Mouse (Mus musculus): ENCODE measurements around the gene Dab2. TPM values are rescaled to one million over a fixed set of nuclear protein-coding genes. Genes with fewer than 3 reads are reported as not detected.

Gene Dab2
- polyA plus RNA-seq, 1 experiment from 2014 or later: 53.0 TPM

DNA sequence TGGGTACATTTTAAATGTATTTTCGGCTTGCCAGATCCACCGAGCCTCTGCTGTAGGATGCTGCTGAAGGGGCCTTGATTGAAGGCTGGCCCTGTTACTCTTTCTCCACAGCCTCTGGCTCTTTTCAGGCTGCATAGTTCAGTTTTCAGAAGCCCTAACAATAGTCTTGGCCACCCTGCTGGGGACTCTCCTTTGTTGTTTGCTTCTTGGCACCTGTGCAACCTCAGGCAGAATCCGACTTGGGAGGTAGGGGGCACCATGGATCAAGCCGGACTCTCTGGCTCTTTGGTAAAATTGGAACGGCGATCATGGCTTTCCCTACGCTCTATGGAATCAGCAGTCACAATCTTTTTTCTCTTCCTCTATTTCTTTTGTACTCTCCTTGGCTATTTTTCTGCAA is 132.2 kb downstream of the Dab2 start:
- 85% methylated on average over 7 of the region's 7 CpGs for WGBS
- H3K27me3 ChIP-seq: no peaks in the 10 kb centered on the region

DNA sequence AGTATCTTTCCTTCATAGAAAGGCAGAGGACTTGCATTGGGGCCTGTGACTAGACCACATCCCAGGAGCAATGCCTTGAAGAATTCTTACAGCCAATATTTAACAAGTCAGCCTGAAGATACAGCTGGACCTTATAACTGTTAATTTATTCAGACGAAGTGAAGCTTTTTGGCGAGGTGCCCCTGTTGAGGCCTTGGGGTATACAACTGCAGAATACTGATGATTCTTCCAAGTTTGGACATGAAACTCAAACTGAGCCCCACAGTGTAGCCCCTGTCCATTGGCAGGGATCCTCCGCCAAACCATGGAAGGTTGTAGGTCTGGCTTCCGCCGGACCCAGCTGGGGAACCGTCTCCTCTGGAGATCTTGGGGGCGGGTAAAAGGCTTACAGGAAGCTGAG is 132.8 kb downstream of the Dab2 start:
- H3K27ac ChIP-seq: no peak overlapping the region
- no peaks in the 10 kb centered on the region for H3K27me3 ChIP-seq
- ATAC-seq (ENCODE audit: insufficient number of reproducible peaks, insufficient read depth, low FRiP score, low TSS enrichment, low read depth): no peak
- H3K4me2 ChIP-seq: no peak overlapping the region
- H3K9ac ChIP-seq (replicated peaks): no peak overlapping the region
- WGBS: 83% methylated on average over 7 of the region's 7 CpGs
- no peak overlapping the region for H3K4me3 ChIP-seq (replicated peaks)
- H3K9me3 ChIP-seq: no peaks in the 10 kb centered on the region
- no peaks in the 10 kb centered on the region; the same call in 1 of the 2 replicates for H3K4me1 ChIP-seq (replicated peaks)
- H3K36me3 ChIP-seq: peaks cover 66% of the 10 kb centered on the region

More for the DNA sequence above, 132.2 kb downstream of the Dab2 start:
- Histone ChIP-seq H3K4me1 (replicated peaks) (no peaks in the 10 kb centered on the region; the same call in 1 of the 2 replicates), H3K9me3 (no peaks in the 10 kb centered on the region), H3K4me3 (replicated peaks) (no peak overlapping the region), H3K27ac (no peak overlapping the region), H3K4me2 (no peak overlapping the region), H3K36me3 (peaks cover 68% of the 10 kb centered on the region), H3K9ac (replicated peaks) (no peak overlapping the region)
- no peak for ATAC-seq (ENCODE audit: insufficient number of reproducible peaks, insufficient read depth, low FRiP score, low TSS enrichment, low read depth)

DNA sequence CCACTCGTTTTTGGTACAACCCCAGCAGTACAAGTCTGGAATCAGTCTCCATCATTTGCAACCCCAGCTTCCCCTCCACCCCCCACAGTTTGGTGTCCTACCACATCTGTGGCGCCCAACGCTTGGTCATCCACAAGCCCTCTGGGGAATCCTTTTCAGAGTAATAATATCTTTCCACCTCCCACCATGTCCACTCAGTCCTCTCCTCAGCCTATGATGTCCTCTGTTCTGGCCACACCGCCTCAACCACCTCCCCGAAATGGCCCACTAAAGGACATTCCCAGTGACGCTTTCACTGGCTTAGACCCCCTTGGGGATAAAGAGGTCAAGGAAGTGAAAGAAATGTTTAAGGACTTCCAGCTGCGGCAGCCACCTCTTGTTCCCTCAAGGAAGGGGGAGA is 135.7 kb downstream of the Dab2 start:
- ATAC-seq (ENCODE audit: insufficient number of reproducible peaks, insufficient read depth, low FRiP score, low TSS enrichment, low read depth): no peak
- Histone ChIP-seq H3K27me3 (no peaks in the 10 kb centered on the region), H3K4me2 (no peak overlapping the region), H3K9me3 (no peaks in the 10 kb centered on the region), H3K9ac (replicated peaks) (no peak overlapping the region), H3K36me3 (peaks cover 60% of the 10 kb centered on the region), H3K4me3 (replicated peaks) (no peak overlapping the region), H3K4me1 (replicated peaks) (no peaks in the 10 kb centered on the region; the same call in 1 of the 2 replicates), H3K27ac (no peak overlapping the region)
- WGBS: 82% methylated on average over 7 of the region's 7 CpGs

DNA sequence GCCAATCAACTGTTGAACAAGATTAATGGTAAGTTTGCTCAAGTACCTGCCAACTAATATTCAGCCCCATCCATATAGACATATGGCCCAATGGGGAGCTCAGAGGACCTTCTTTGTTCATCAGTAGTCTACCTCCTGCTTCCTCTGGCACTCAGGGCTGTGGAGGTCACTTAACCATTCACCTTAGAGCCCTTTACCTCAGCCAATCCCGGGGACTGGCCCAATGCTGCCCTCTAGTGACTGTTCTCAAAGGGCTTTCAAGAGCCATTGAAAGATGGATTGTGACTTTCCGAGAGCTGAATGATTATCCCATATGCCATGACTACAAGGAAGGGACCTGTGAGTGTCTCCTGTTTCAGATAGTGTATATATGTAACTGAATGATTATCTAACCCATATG is 136.2 kb downstream of the Dab2 start:
- no peak for ATAC-seq (ENCODE audit: insufficient number of reproducible peaks, insufficient read depth, low FRiP score, low TSS enrichment, low read depth)
- WGBS: 50% methylated on average over 2 of the region's 2 CpGs
- no peaks in the 10 kb centered on the region for H3K9me3 ChIP-seq
- no peak overlapping the region for H3K27ac ChIP-seq
- no peak overlapping the region for H3K9ac ChIP-seq (replicated peaks)
- H3K27me3 ChIP-seq: no peaks in the 10 kb centered on the region
- no peak overlapping the region for H3K4me2 ChIP-seq
- no peak overlapping the region for H3K4me3 ChIP-seq (replicated peaks)
- H3K36me3 ChIP-seq: peaks cover 55% of the 10 kb centered on the region
- no peaks in the 10 kb centered on the region; the same call in 1 of the 2 replicates for H3K4me1 ChIP-seq (replicated peaks)

DNA sequence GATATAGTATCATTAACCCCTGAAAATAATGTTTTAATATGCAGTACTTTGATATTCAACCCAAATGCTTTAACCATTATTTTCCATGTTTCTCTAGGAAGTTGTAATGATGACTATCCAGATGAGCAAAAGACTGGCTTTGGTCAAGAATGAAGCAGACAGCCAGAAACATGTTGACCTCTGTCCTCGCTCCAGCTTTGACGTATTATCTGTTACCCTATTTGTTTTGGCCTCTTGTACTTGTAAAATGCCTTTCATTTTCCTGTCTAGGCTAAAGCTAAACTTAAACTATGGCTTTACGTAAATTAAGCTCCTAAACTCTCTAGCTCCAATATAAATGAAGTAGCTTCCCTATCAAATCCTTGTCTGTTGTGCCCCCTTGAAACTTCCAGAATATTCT is 139.1 kb downstream of the Dab2 start:
- no peaks in the 10 kb centered on the region for H3K27me3 ChIP-seq
- no peaks in the 10 kb centered on the region for H3K9me3 ChIP-seq
- H3K4me3 ChIP-seq (replicated peaks): no peak overlapping the region
- H3K27ac ChIP-seq: no peak overlapping the region
- H3K36me3 ChIP-seq: peaks cover 34% of the 10 kb centered on the region; the same call in 1 of the 2 replicates
- ATAC-seq (ENCODE audit: insufficient number of reproducible peaks, insufficient read depth, low FRiP score, low TSS enrichment, low read depth): no peak
- no peaks in the 10 kb centered on the region; the same call in 1 of the 2 replicates for H3K4me1 ChIP-seq (replicated peaks)
- H3K9ac ChIP-seq (replicated peaks): no peak overlapping the region
- no peak overlapping the region for H3K4me2 ChIP-seq
- 87% methylated on average over 3 of the region's 3 CpGs for WGBS

DNA sequence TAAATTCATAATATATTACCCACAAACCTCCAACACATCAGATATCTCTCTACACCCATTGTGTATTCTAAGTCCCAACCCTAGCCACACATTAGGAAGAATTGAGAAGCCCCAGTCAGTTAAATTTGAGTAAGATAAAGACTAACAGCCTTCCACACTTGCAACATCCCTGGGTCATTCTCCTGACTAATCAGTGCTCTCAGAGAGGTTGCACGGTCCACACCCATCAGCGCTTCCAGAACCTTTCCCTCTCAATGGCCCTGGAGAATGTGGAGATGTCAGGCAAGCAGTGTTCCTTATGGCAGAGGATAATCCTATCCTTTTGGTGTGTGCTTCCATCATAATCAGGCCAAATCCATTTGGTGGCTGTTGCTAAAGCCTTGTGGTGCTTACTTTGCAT is 144.9 kb downstream of the Dab2 start:
- Histone ChIP-seq H3K4me1 (replicated peaks) (peaks cover 12% of the 10 kb centered on the region), H3K4me3 (replicated peaks) (no peak overlapping the region), H3K36me3 (no peaks in the 10 kb centered on the region; the same call in 1 of the 2 replicates), H3K27ac (no peak overlapping the region), H3K9ac (replicated peaks) (no peak overlapping the region), H3K4me2 (no peak overlapping the region), H3K9me3 (no peaks in the 10 kb centered on the region), H3K27me3 (no peaks in the 10 kb centered on the region)
- 82% methylated on average over 2 of the region's 2 CpGs for WGBS
- no peak for ATAC-seq (ENCODE audit: insufficient number of reproducible peaks, insufficient read depth, low FRiP score, low TSS enrichment, low read depth)

DNA sequence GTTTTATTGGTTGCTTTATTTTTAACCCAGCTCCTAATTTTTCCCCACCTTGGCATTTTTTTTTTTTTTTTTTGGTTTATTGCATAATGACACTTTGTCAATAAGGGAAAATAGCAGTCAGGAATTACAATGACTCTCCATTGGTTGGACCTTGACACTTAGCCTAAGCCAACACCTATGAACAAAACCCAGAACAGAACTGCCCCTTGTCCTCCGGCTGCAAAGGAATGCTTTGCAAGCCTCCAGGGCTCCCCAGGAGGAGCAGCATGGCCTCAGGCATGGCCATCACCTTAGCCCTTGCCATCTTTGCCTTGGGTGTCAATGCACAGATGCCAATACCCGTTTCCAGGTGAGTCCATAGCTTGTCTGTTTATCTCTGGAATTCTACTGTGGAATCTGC is 145.5 kb downstream of the Dab2 start, which contains the start of gene C9:
TSS of gene C9 (plus strand) at position 193 of the 400 bp plus-strand sequence.
- Histone ChIP-seq H3K9ac (replicated peaks) (no peak within 1 kb of the TSS), H3K27ac (no peak within 1 kb of the TSS), H3K4me2 (no peak within 1 kb of the TSS), H3K9me3 (no peaks in the 10 kb centered on the region), H3K27me3 (no peaks in the 10 kb centered on the region), H3K4me1 (replicated peaks) (peaks cover 12% of the 10 kb centered on the region), H3K36me3 (no peaks in the 10 kb centered on the region), H3K4me3 (replicated peaks) (no peak within 1 kb of the TSS)
- WGBS: 56% methylated on average over 2 of the region's 2 CpGs
- ATAC-seq (ENCODE audit: insufficient number of reproducible peaks, insufficient read depth, low FRiP score, low TSS enrichment, low read depth): no peak

DNA sequence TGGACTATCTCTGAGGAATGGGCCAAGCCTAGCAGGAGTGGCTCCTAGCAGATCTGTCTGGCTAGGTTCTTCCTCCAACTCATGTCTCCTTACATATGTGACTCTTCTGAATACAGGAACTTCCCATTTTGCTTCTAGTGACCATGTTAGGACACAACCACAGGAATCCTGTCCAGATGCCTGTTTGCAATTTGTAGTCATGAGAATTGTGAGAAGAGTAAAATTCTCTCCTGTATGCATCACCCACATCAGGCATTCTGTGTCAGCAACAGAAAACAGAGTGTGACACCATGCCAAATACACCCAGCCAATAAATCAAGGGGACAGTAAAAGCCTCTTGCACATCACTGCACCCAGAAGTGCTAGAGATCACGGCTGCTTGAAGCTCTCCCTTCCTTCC is 146.6 kb downstream of the Dab2 start:
- Histone ChIP-seq H3K9me3 (no peaks in the 10 kb centered on the region), H3K27me3 (no peaks in the 10 kb centered on the region), H3K9ac (replicated peaks) (no peak overlapping the region), H3K27ac (no peak overlapping the region), H3K4me2 (no peak overlapping the region), H3K4me3 (replicated peaks) (no peak overlapping the region), H3K36me3 (no peaks in the 10 kb centered on the region), H3K4me1 (replicated peaks) (peaks cover 12% of the 10 kb centered on the region)
- ATAC-seq (ENCODE audit: insufficient number of reproducible peaks, insufficient read depth, low FRiP score, low TSS enrichment, low read depth): no peak
- WGBS: 61% methylated on average over 1 of the region's 1 CpGs

DNA sequence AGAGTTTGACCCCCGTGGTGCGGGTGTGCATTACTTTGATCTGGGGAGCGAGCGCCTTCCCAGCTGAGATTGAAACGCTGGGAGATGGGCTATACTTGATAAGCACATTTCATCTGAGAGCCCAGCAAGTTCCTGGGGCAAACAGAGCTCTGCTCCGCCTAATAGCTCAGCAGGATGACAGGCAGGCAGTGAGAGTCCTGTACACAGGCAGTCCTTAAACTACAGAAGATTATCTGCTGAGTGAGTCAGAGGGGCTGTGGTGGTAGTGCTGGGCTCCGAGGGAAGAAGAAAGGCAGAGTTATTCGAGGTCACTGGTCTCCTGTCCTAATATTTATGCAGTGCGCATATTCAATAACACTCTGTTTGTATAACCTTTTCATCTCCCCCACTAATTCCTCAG is 149.3 kb downstream of the Dab2 start:
- Histone ChIP-seq H3K9me3 (no peaks in the 10 kb centered on the region), H3K27me3 (no peaks in the 10 kb centered on the region), H3K4me3 (replicated peaks) (no peak overlapping the region), H3K4me2 (no peak overlapping the region), H3K27ac (no peak overlapping the region), H3K36me3 (no peaks in the 10 kb centered on the region), H3K9ac (replicated peaks) (no peak overlapping the region), H3K4me1 (replicated peaks) (peaks cover 12% of the 10 kb centered on the region)
- 53% methylated on average over 9 of the region's 9 CpGs for WGBS
- no peak for ATAC-seq (ENCODE audit: insufficient number of reproducible peaks, insufficient read depth, low FRiP score, low TSS enrichment, low read depth)

DNA sequence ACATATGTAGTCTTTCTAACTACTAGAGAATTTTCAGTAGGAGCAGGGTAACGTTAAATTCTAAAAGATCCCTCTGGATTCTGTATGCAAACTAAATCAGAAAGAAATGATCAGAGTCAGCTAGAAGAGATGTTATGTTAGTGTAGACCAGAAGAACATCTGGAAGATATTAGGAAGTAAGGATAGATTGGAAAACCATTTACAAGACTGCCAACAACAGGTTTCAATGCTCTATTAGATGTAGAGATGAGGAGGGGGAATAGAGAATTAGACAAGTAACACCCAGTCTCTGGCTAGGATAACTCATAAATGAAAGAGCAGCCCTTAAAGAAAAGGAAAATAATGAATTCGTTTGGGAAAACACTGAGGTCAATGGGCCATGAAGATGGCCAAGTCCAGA is 154.9 kb downstream of the Dab2 start:
- H3K9ac ChIP-seq (replicated peaks): no peak overlapping the region
- no peaks in the 10 kb centered on the region for H3K27me3 ChIP-seq
- ATAC-seq (ENCODE audit: insufficient number of reproducible peaks, insufficient read depth, low FRiP score, low TSS enrichment, low read depth): no peak
- no peak overlapping the region for H3K27ac ChIP-seq
- H3K4me3 ChIP-seq (replicated peaks): no peak overlapping the region
- no peaks in the 10 kb centered on the region; the same call in 1 of the 2 replicates for H3K4me1 ChIP-seq (replicated peaks)
- H3K9me3 ChIP-seq: no peaks in the 10 kb centered on the region
- no peaks in the 10 kb centered on the region for H3K36me3 ChIP-seq
- WGBS: 43% methylated on average over 2 of the region's 2 CpGs
- no peak overlapping the region for H3K4me2 ChIP-seq

DNA sequence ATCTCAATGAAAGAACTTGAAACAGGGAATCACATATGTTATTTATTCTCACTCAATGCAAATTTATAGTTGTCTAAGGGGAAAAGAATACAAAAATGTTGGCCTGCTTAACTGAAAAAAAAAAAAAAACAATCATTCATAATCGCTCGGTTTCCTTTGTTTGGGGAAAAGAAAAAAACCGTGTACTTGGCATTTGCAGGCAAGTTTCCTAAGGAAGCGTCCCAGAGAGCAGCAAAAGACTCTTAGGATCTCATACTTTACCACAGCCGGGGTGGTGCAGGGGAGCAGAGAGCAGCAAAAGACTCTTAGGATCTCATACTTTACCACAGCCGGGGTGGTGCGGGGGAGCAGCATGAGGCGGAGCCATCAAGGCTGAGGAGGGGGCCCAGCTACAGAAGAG is 161.8 kb downstream of the Dab2 start:
- ATAC-seq (ENCODE audit: insufficient number of reproducible peaks, insufficient read depth, low FRiP score, low TSS enrichment, low read depth): no peak
- H3K9ac ChIP-seq (replicated peaks): no peak overlapping the region
- H3K36me3 ChIP-seq: no peaks in the 10 kb centered on the region
- no peak overlapping the region for H3K4me3 ChIP-seq (replicated peaks)
- WGBS: 71% methylated on average over 8 of the region's 8 CpGs
- H3K4me2 ChIP-seq: no peak overlapping the region
- no peaks in the 10 kb centered on the region; the same call in 1 of the 2 replicates for H3K4me1 ChIP-seq (replicated peaks)
- H3K27me3 ChIP-seq: no peaks in the 10 kb centered on the region
- H3K9me3 ChIP-seq: no peaks in the 10 kb centered on the region
- H3K27ac ChIP-seq: no peak overlapping the region

DNA sequence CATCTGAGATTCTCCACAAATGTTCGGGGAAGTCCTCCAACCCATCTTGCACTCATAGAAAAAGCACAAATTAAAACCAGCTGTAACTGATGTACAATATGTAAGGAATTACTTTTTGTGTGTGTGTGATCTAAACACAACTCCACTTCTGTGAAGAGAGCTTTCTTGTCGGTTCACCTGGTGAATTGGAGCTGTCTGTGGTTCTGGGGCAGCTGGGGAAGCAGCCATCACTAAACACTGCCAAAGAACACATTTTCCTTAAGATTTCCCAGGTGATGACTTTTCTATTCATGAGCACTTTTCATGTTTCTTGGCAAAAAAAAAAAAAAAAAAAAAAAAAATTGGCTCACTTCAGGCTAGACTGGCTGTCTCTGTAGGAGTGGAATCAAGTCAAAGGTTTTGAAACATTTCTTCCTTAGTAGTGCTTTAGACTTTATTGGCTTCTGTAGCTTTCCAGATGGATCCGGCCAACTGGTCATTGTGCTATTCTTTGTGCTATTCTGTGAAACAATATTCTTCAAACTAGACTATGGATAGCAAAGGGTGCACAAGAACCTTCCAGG is 163.9 kb downstream of the Dab2 start:
- 70% methylated on average over 3 of the region's 3 CpGs for WGBS
- ATAC-seq (ENCODE audit: insufficient number of reproducible peaks, insufficient read depth, low FRiP score, low TSS enrichment, low read depth): no peak
- Histone ChIP-seq H3K4me1 (replicated peaks) (peaks cover 4% of the 10 kb centered on the region; the same call in 1 of the 2 replicates), H3K4me2 (no peak overlapping the region), H3K27me3 (no peaks in the 10 kb centered on the region), H3K9me3 (no peaks in the 10 kb centered on the region), H3K36me3 (no peaks in the 10 kb centered on the region), H3K4me3 (replicated peaks) (no peak overlapping the region), H3K27ac (no peak overlapping the region), H3K9ac (replicated peaks) (no peak overlapping the region)

All from limb, embryonic 12.5 days (tissue).